Mouse (Mus musculus): ENCODE measurements around the gene Mars. TPM values are rescaled to one million over a fixed set of nuclear protein-coding genes. Genes with fewer than 3 reads are reported as not detected.

The Mars gene
- total and polyA plus RNA-seq, 3 experiments: 36.6 to 47.7 (median 42.6) TPM

DNA sequence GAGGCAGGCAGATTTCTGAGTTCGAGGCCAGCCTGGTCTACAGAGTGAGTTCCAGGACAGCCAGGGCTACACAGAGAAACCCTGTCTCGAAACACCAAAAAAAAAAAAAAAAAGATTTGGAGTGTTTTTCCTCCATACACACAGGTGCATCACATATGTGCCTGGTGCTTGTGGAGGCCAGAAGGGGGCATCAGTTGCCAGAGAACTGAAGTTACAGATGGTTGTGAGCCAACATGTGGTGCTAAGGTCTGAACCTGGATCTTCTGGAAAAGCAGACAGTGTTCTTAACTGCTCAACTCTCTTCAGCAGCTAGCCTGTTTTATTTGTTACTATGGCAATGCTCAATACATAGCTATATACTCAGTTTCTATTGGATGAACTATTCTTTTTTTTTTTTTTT lies 31.9 kb downstream of the Mars start:
- Histone ChIP-seq H3K9ac (ENCODE audit: low read depth, low read length) (no peak overlapping the region), H3K79me2 (replicated peaks; ENCODE audit: control insufficient read depth, insufficient read depth, low read length) (no peaks in the 10 kb centered on the region; the same call in 1 of the 2 replicates), H3K4me3 (no peak overlapping the region), H3K36me3 (ENCODE audit: control insufficient read depth, insufficient read depth, low read length) (no peaks in the 10 kb centered on the region), H3K27me3 (ENCODE audit: control insufficient read depth, insufficient read depth, low read length) (no peaks in the 10 kb centered on the region), H3K4me1 (ENCODE audit: control insufficient read depth, insufficient read depth, low read length) (no peaks in the 10 kb centered on the region; the same call in 1 of the 2 replicates), H3K27ac (no peak overlapping the region)
- 84% methylated on average over 2 of the region's 2 CpGs for WGBS
- TF ChIP-seq POLR2A (IDR thresholded peaks at IDR 0.05; ENCODE audit: insufficient read depth, low read depth, low read length) (no peak), CTCF (IDR thresholded peaks at IDR 0.05) (peak; percentile 26), EP300 (IDR thresholded peaks at IDR 0.05; ENCODE audit: insufficient read depth, low read depth, low read length) (no peak)
- intact Hi-C loops (cut with DNase I): no loop called here
- DNase-seq: no peak

DNA sequence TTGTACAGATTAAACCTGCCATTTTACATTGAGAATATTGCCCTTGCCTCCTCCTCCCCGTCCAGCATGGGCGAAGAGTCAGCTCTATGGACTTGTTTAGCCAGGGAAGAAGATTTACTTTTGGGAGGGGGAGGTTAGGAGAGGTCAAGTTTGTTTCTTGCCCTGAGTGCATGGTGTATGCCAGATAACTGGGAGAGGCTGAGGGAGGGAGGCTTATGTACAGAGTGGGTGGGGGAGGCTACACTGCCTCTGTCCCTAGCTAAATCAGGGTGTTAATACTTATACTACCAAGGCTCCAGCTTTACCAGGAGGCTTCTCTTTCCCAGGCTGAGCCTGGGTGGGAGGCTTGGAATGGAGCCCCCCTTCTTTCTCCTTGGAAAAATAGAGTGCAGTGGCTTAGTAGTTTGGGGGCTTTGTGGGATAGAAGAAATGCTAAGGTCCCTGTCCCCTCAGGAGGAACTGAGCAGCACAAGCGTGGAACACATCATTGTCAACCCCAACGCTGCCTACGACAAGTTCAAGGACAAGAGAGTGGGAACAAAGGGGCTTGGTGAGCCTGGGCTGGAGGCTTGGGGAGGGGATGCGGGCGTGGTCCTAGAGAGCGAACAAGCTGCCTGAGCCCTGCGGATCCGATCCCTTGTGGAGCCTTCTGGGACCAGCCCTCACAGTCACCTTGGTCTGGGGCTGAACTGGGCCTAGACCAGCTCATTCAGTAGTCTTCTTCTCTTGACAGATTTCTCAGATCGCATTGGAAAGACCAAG lies 37.1 kb downstream of the Mars start:
- Histone ChIP-seq H3K4me1 (ENCODE audit: control insufficient read depth, insufficient read depth, low read length) (peaks cover 3% of the 10 kb centered on the region), H3K36me3 (ENCODE audit: control insufficient read depth, insufficient read depth, low read length) (no peaks in the 10 kb centered on the region; the same call in 1 of the 2 replicates), H3K27ac (no peak overlapping the region), H3K27me3 (ENCODE audit: control insufficient read depth, insufficient read depth, low read length) (no peaks in the 10 kb centered on the region), H3K79me2 (replicated peaks; ENCODE audit: control insufficient read depth, insufficient read depth, low read length) (peaks cover 3% of the 10 kb centered on the region; the same call in 1 of the 2 replicates), H3K4me3 (no peak overlapping the region), H3K9ac (ENCODE audit: low read depth, low read length) (no peak overlapping the region)
- TF ChIP-seq CTCF (IDR thresholded peaks at IDR 0.05) (no peak), EP300 (IDR thresholded peaks at IDR 0.05; ENCODE audit: insufficient read depth, low read depth, low read length) (no peak), POLR2A (IDR thresholded peaks at IDR 0.05; ENCODE audit: insufficient read depth, low read depth, low read length) (no peak)
- intact Hi-C loops (cut with DNase I): no loop called here
- DNase-seq: no peak
- WGBS: 90% methylated on average over 11 of the region's 11 CpGs

DNA sequence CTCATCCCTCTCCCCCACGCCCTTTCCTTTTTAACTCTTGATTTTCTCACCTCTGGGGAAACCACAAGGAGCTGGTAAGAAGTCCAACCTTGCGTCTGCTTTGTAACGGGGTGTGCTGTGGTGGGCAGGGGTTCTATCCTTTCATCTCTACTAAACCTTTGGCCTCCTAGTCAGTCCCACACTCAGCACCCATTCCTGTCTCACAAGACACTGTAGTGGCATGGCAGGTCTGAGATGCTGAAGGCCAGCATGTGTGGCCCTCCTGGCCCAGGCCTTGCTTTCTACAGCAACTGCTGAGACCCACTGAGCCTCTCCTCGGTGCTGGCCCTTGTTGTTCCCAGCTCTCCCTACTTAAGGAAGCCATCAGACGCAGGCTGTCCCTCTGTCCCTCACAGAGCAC lies 39.2 kb downstream of the Mars start:
- intact Hi-C loops (cut with DNase I): no loop called here
- H3K9ac ChIP-seq (ENCODE audit: low read depth, low read length): no peak overlapping the region

DNA sequence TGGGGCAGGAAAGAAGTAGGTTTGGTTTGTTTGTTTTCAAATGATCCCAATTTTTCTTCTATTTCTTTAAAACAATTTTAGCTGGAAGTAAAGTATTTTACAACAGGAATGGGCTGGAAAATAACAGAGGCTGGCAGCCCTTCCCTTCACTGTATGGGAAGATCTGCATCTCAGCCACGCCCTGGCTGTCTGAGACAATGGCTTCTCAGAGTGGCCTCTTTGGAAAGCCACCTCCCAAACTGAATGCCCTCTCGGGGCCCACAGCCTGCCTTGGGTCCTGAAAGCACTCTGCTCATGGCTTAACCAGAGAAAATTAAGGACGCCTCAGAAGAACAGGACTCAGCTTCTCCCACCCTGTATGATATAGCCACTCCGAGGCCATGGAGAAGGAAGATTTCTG lies 41.7 kb downstream of the Mars start:
- Histone ChIP-seq H3K79me2 (replicated peaks; ENCODE audit: control insufficient read depth, insufficient read depth, low read length) (peaks cover 6% of the 10 kb centered on the region), H3K4me3 (no peak overlapping the region), H3K36me3 (ENCODE audit: control insufficient read depth, insufficient read depth, low read length) (peaks cover 7% of the 10 kb centered on the region), H3K27ac (no peak overlapping the region), H3K9ac (ENCODE audit: low read depth, low read length) (no peak overlapping the region), H3K27me3 (ENCODE audit: control insufficient read depth, insufficient read depth, low read length) (no peaks in the 10 kb centered on the region), H3K4me1 (ENCODE audit: control insufficient read depth, insufficient read depth, low read length) (peaks cover 17% of the 10 kb centered on the region)
- intact Hi-C loops (cut with DNase I): no loop called here
- no peak for DNase-seq
- no peak for TF ChIP-seq CTCF (IDR thresholded peaks at IDR 0.05)
- TF ChIP-seq POLR2A (IDR thresholded peaks at IDR 0.05; ENCODE audit: insufficient read depth, low read depth, low read length): no peak
- no peak for TF ChIP-seq EP300 (IDR thresholded peaks at IDR 0.05; ENCODE audit: insufficient read depth, low read depth, low read length)
- WGBS: 64% methylated on average over 4 of the region's 4 CpGs

More for the DNA sequence above, 39.2 kb downstream of the Mars start:
- H3K36me3 ChIP-seq (ENCODE audit: control insufficient read depth, insufficient read depth, low read length): peaks cover 6% of the 10 kb centered on the region
- no peak for TF ChIP-seq POLR2A (IDR thresholded peaks at IDR 0.05; ENCODE audit: insufficient read depth, low read depth, low read length)
- TF ChIP-seq CTCF (IDR thresholded peaks at IDR 0.05): no peak
- TF ChIP-seq EP300 (IDR thresholded peaks at IDR 0.05; ENCODE audit: insufficient read depth, low read depth, low read length): no peak
- no peak overlapping the region for H3K27ac ChIP-seq
- peaks cover 3% of the 10 kb centered on the region; the same call in 1 of the 2 replicates for H3K79me2 ChIP-seq (replicated peaks; ENCODE audit: control insufficient read depth, insufficient read depth, low read length)
- peaks cover 14% of the 10 kb centered on the region for H3K4me1 ChIP-seq (ENCODE audit: control insufficient read depth, insufficient read depth, low read length)
- WGBS: 88% methylated on average over 5 of the region's 5 CpGs
- no peak for DNase-seq
- no peak overlapping the region for H3K4me3 ChIP-seq
- H3K27me3 ChIP-seq (ENCODE audit: control insufficient read depth, insufficient read depth, low read length): no peaks in the 10 kb centered on the region

DNA sequence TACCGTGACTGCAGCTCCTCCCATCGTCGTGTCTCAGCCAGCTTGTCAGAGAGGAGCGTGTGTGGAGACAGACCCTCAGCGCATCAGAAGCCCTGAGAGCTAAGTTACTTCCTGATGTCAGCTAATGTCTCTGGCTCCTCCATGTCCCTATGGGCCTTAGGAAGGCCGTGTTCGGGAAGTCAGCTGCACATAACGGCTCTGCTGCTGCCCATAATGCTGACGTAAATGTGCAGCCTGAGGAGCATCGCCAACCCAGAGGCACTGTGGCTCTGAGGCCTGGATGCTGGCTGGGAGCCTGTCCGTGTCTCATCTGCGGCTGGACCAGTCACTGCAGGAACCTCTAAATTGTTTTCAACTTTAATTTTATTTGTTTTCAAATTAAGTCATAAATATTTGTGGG lies 42.5 kb downstream of the Mars start:
- Histone ChIP-seq H3K27ac (peak overlapping the region; percentile 26; the same call in 1 of the 2 replicates), H3K27me3 (ENCODE audit: control insufficient read depth, insufficient read depth, low read length) (no peaks in the 10 kb centered on the region), H3K9ac (ENCODE audit: low read depth, low read length) (0 out of 2 replicates have a peak overlapping the region, but pooled peaks have one; percentile 4), H3K36me3 (ENCODE audit: control insufficient read depth, insufficient read depth, low read length) (peaks cover 7% of the 10 kb centered on the region), H3K4me1 (ENCODE audit: control insufficient read depth, insufficient read depth, low read length) (peaks cover 17% of the 10 kb centered on the region), H3K4me3 (no peak overlapping the region), H3K79me2 (replicated peaks; ENCODE audit: control insufficient read depth, insufficient read depth, low read length) (peaks cover 6% of the 10 kb centered on the region)
- intact Hi-C loops (cut with DNase I): no loop called here
- 40% methylated on average over 12 of the region's 12 CpGs for WGBS
- TF ChIP-seq EP300 (IDR thresholded peaks at IDR 0.05; ENCODE audit: insufficient read depth, low read depth, low read length) (no peak), CTCF (IDR thresholded peaks at IDR 0.05) (no peak), POLR2A (IDR thresholded peaks at IDR 0.05; ENCODE audit: insufficient read depth, low read depth, low read length) (no peak)
- peak in 1 of 2 experiments; percentile 32 for DNase-seq

DNA sequence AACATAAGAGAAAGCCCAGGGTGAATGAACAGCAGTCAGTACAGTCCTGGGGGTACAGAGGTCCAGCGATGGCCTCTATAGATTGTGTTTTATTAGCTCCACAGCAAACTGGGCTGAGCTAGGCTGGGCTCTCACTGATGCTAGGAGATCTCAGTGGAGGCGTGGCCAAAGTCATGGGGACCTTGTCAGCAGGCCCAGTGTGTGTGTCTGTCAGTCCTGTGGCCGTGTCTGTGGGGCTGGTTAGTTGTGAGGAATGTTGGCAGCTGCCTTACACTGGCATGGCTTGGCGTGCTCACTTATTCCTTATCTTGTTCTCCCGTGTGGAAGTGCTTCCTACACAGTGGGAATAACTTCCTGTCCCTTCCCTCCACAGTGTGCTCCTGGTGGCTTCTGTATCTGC lies 43.2 kb downstream of the Mars start:
- no peaks in the 10 kb centered on the region for H3K27me3 ChIP-seq (ENCODE audit: control insufficient read depth, insufficient read depth, low read length)
- H3K4me1 ChIP-seq (ENCODE audit: control insufficient read depth, insufficient read depth, low read length): peaks cover 14% of the 10 kb centered on the region
- no peak for TF ChIP-seq CTCF (IDR thresholded peaks at IDR 0.05)
- peak; percentile 45; the same call in 1 of the 2 replicates for TF ChIP-seq EP300 (IDR thresholded peaks at IDR 0.05; ENCODE audit: insufficient read depth, low read depth, low read length)
- peaks cover 7% of the 10 kb centered on the region for H3K36me3 ChIP-seq (ENCODE audit: control insufficient read depth, insufficient read depth, low read length)
- 25% methylated on average over 5 of the region's 5 CpGs for whole genome bisulfite sequencing
- H3K79me2 ChIP-seq (replicated peaks; ENCODE audit: control insufficient read depth, insufficient read depth, low read length): peaks cover 4% of the 10 kb centered on the region; the same call in 1 of the 2 replicates
- H3K4me3 ChIP-seq: no peak overlapping the region
- peak overlapping the region; percentile 26 for H3K27ac ChIP-seq
- intact Hi-C loops (cut with DNase I): no loop called here
- H3K9ac ChIP-seq (ENCODE audit: low read depth, low read length): no peak overlapping the region
- DNase-seq: peak; percentile 50 to 68
